Mouse (Mus musculus) liver, postnatal 0 days (tissue): ENCODE measurements around the gene Rubcn. TPM values are rescaled to one million over a fixed set of nuclear protein-coding genes. Genes with fewer than 3 reads are reported as not detected.
A peak's percentile ranks its signal among the peaks of the same experiment; 100 is the strongest.

Source experiments
- ATAC-seq: fragments of 200-750 bp; cut with Nextera tagmentation; 2 replicates; pipeline ENCODE4 v1.8.0; 2017; ENCODE audit warnings: mild to moderate bottlenecking, moderate library complexity
- DNase-seq: peaks from one replicate; pipeline ENCODE4 v3.0.0-alpha.2; 2016
- H3K27ac ChIP-seq: fragments of 300-500 bp; sonication (generic); 2 replicates; pipeline ENCODE4 v1.5.1; 2014; ENCODE audit warnings: antibody characterized with exemption, moderate library complexity, mild to moderate bottlenecking, low read depth
- H3K27me3 ChIP-seq: fragments of 300-500 bp; sonication (generic); 2 replicates; pipeline ENCODE4 v1.6.1; 2014; ENCODE audit warnings: low read length, control low read depth, mixed read lengths; ENCODE audit not compliant: insufficient read depth
- H3K36me3 ChIP-seq: fragments of 300-500 bp; sonication (generic); replicated peaks from 2 replicates; pipeline ENCODE4 v1.6.1; 2014; ENCODE audit warnings: mild to moderate bottlenecking, control low read depth, low read length, moderate library complexity, mixed read lengths; ENCODE audit not compliant: insufficient read depth
- H3K4me1 ChIP-seq: fragments of 300-500 bp; sonication (generic); 2 replicates; pipeline ENCODE4 v1.6.1; 2014; ENCODE audit warnings: antibody characterized with exemption, mild to moderate bottlenecking, control low read depth; ENCODE audit not compliant: insufficient read depth
- H3K4me2 ChIP-seq: fragments of 300-500 bp; sonication (generic); 2 replicates; pipeline ENCODE4 v1.6.1; 2014; ENCODE audit warnings: low read depth, mild to moderate bottlenecking, low read length, moderate library complexity, mixed read lengths
- H3K4me3 ChIP-seq: fragments of 300-500 bp; sonication (generic); 2 replicates; pipeline ENCODE4 v1.5.1; 2014; ENCODE audit warnings: low read depth, low read length
- H3K9ac ChIP-seq: fragments of 300-500 bp; sonication (generic); replicated peaks from 2 replicates; pipeline ENCODE4 v1.6.1; 2014; ENCODE audit warnings: mild to moderate bottlenecking, moderate library complexity
- H3K9me3 ChIP-seq: fragments of 300-500 bp; sonication (generic); 2 replicates; pipeline ENCODE4 v1.6.1; 2016; ENCODE audit warnings: mild to moderate bottlenecking, control low read depth, low read length, mixed read lengths
- CTCF ChIP-seq: sonication (generic); IDR thresholded peaks from 2 replicates; pipeline ENCODE4 v1.5.1; 2016; ENCODE audit warnings: antibody characterized with exemption, low read depth
- EP300 ChIP-seq: IDR thresholded peaks from 2 replicates; pipeline ENCODE4 v1.6.1; 2016; ENCODE audit warnings: antibody characterized with exemption, low read depth, mild to moderate bottlenecking
- WGBS: fragments of 180-500 bp; shearing (Covaris S2); extraction: QIAGEN DNeasy Blood & Tissue Kit; methylation state at CpG from one replicate; pipeline ENCODE4 v1.1.7; 2014; ENCODE audit not compliant: insufficient replicate concordance; 5-methylcytosine and 5-hydroxymethylcytosine counted together
- polyA plus RNA-seq: library from polyadenylated mRNA; unstranded; fragments of >200 nt; fragmentation: Nextera tagmentation; extraction: Ambion mirVana; gene quantifications from 2 replicates; pipeline ENCODE4 v1.2.1, GENCODE M21; 2015

Gene Rubcn
- polyA plus RNA-seq, 1 experiment from 2014 or later = 4.3 TPM

DNA sequence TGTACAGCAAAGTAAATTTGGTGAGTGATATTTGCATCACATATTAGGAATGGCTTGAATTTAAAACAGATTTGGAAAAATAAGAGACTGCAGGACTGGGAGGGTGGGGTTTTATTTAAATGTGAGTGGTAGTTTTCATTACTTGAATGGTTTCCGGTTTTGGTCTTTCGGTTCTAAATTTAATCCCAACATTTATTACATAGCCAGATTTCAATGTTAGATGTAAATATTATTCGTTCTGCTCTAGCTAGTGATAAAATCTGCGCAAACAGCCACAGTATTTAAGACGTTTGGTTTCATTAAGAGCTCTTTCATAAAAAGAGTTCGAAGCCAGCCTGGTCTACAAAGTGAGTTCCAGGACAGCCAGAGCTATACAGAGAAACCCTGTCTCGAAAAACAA is 35.6 kb upstream of the Rubcn start:
- WGBS = 55% methylated on average over 7 of the region's 7 CpGs
- ATAC-seq (no peak), DNase-seq (no peak)
- H3K9me3 ChIP-seq = no peaks in the 10 kb centered on the region
- H3K4me1 ChIP-seq = peaks cover 2% of the 10 kb centered on the region; the same call in 1 of the 2 replicates
- TF ChIP-seq CTCF (no peak), EP300 (no peak)
- peak overlapping the region; percentile 96 for H3K4me3 ChIP-seq
- no peaks in the 10 kb centered on the region for H3K36me3 ChIP-seq
- no peaks in the 10 kb centered on the region for H3K27me3 ChIP-seq
- peak overlapping the region; percentile 83 for H3K9ac ChIP-seq
- H3K27ac ChIP-seq = no peak overlapping the region
- peak overlapping the region; percentile 80 for H3K4me2 ChIP-seq

DNA sequence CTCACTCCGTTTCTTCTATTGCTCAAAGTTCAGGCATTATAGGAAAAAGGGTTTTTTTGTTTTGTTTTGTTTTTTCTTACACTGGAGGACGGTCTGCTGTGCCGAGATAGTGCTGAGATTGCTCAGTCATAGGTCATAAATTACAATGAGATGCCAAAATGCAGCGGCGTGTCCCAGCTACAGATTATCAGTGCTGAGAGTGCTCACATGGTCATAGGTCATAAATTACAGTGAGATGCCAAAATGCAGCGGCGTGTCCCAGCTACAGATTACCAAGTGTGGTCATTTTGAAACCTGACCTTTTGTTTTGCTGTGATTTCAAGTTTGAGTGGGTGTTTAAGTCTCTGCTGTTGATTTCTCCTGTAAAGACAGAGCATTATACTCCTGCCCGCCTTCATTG is 29.2 kb upstream of the Rubcn start:
- Histone ChIP-seq H3K4me2 (no peak overlapping the region), H3K4me3 (no peak overlapping the region), H3K36me3 (peaks cover 8% of the 10 kb centered on the region), H3K27me3 (no peaks in the 10 kb centered on the region), H3K4me1 (no peaks in the 10 kb centered on the region), H3K9me3 (no peaks in the 10 kb centered on the region), H3K9ac (no peak overlapping the region), H3K27ac (no peak overlapping the region)
- ATAC-seq (no peak), DNase-seq (no peak)
- TF ChIP-seq CTCF = no peak
- TF ChIP-seq EP300 = no peak
- 64% methylated on average over 8 of the region's 8 CpGs for whole genome bisulfite sequencing

DNA sequence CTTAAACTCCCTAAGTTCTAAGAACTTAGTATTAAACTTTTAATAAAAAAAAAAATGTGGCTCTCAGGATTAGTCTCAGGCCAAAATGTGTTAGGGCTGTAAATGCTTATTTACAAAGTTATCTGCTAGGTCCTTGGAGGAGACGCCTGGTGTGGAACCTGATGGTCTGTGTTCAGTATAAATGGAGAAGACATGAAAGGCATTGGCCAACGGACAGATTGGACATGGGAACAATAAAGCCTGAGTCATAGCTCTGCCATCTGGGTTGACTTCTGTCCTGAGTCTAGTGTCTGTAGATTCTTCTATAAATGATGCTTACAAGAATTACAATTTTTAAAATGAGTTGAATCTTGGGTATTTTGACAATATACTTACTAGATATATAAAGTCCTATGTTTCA is 28.6 kb upstream of the Rubcn start:
- no peak overlapping the region for H3K4me2 ChIP-seq
- H3K27me3 ChIP-seq = no peaks in the 10 kb centered on the region
- WGBS = 83% methylated on average over 2 of the region's 2 CpGs
- no peak overlapping the region for H3K27ac ChIP-seq
- no peak overlapping the region for H3K9ac ChIP-seq
- TF ChIP-seq EP300 (no peak), CTCF (no peak)
- no peak for DNase-seq
- H3K36me3 ChIP-seq = peaks cover 8% of the 10 kb centered on the region
- no peaks in the 10 kb centered on the region for H3K9me3 ChIP-seq
- no peaks in the 10 kb centered on the region for H3K4me1 ChIP-seq
- H3K4me3 ChIP-seq = no peak overlapping the region
- ATAC-seq = no peak

DNA sequence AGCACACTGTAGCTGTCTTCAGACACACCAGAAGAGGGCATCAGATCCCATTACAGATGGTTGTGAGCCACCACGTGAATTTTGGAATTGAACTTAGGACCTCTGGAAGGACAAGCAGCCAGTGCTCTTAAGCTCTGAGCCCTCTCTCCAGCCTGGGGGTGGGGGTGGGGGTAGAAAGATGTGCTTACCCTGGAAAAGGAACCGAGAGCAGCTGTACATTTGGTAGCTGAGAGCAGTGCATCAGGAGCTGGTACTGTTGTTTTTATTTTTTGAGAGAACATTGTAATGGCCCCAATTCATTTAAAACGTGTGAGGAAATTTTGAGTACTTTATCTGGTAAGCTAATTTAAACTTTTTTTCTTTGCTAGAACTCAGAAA is 24.5 kb upstream of the Rubcn start:
- ATAC-seq (no peak), DNase-seq (no peak)
- TF ChIP-seq EP300 (no peak), CTCF (no peak)
- no peaks in the 10 kb centered on the region for H3K9me3 ChIP-seq
- H3K4me3 ChIP-seq = no peak overlapping the region
- peaks cover 16% of the 10 kb centered on the region for H3K36me3 ChIP-seq
- no peak overlapping the region for H3K9ac ChIP-seq
- H3K27ac ChIP-seq = no peak overlapping the region
- H3K4me1 ChIP-seq = no peaks in the 10 kb centered on the region
- H3K4me2 ChIP-seq = no peak overlapping the region
- H3K27me3 ChIP-seq = no peaks in the 10 kb centered on the region
- 63% methylated on average over 3 of the region's 3 CpGs for WGBS

DNA sequence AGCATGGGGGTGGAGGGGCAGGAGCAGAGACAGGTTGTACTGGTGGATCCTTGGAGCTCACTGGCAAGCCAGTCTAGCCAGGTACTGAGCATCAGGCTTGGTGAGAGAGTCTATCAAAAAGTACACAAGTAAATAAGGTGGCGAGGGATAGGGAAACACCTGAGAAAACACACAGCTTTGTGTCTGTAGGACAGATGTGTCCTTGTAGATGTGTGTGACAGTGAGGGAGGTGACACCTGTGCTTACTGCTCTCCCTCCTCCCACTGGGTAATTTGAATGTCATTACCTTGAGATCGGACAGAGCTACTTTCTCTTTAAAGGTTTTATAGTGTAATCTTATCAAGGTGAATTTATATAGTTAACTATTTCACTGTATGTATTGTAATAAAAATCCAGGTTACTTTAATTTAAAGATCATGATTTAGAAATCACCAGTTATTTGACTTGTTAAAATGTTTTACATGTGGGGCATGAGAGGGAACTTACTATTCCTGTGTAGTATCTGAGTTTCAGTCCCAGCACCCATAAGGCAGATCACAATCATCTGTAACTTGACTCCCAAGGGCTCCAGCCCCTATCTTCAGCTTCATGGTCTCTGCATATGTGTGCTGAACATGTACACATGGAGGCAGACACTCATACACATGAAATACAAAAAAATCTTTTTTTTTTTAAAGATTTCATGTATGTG is 23.9 kb upstream of the Rubcn start:
- no peak for ATAC-seq

DNA sequence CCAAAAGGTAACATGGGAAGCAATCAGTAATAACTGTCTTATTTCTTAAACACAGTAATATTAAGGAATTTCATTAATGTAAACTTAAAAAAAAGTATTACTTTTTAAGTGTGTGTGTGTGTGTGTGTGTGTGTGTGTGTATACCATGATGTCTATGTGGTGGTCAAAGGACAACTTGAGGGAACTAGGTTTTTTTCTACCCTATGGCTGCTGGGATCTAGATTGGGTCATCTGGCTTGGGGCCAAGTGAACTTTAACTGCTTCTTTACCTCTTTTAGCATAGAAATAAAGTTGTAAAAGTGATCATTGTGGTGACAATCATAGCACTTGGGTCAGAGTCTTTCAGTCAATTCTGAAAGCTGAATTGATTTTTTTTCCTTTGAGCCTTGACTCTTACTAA is 18.6 kb upstream of the Rubcn start:
- no peaks in the 10 kb centered on the region for H3K27me3 ChIP-seq
- DNase-seq = peak; percentile 31
- H3K9ac ChIP-seq = no peak overlapping the region
- no peak overlapping the region for H3K4me3 ChIP-seq
- no peaks in the 10 kb centered on the region for H3K9me3 ChIP-seq
- no peak for TF ChIP-seq EP300
- no peak for TF ChIP-seq CTCF
- H3K27ac ChIP-seq = no peak overlapping the region
- H3K36me3 ChIP-seq = peaks cover 24% of the 10 kb centered on the region
- no peak overlapping the region for H3K4me2 ChIP-seq
- H3K4me1 ChIP-seq = no peaks in the 10 kb centered on the region; the same call in 1 of the 2 replicates
- ATAC-seq = peak; percentile 19; the same call in 1 of the 2 replicates

More for the DNA sequence above, 23.9 kb upstream of the Rubcn start:
- Histone ChIP-seq H3K9ac (no peak overlapping the region), H3K27me3 (no peaks in the 10 kb centered on the region), H3K36me3 (peaks cover 12% of the 10 kb centered on the region), H3K4me3 (no peak overlapping the region), H3K9me3 (no peaks in the 10 kb centered on the region), H3K4me1 (no peaks in the 10 kb centered on the region; the same call in 1 of the 2 replicates), H3K4me2 (no peak overlapping the region), H3K27ac (no peak overlapping the region)
- TF ChIP-seq EP300 (no peak), CTCF (no peak)
- DNase-seq = no peak
- WGBS = 84% methylated on average over 2 of the region's 2 CpGs

DNA sequence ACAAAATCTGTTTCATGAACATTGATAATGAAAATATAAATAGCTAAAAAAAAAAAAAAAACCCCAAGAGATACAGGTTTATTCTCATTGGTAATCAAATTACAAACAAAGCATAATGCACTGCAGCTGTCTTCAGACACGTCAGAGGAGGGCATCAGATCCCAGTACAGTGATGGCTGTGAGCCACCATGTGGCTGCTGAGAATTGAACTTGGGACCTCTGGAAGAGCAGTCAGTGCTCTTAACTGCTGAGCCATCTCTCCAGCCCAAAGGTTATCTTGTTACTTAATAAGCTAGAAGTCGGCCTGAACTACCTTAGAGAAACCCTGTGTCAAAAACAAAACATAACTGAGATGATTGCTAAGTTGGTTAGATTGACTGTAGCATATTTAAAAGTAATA is 12.3 kb upstream of the Rubcn start:
- no peak overlapping the region for H3K9ac ChIP-seq
- H3K4me2 ChIP-seq = no peak overlapping the region
- H3K4me1 ChIP-seq = no peaks in the 10 kb centered on the region
- 38% methylated on average over 2 of the region's 2 CpGs for WGBS
- TF ChIP-seq EP300 = no peak
- no peak for TF ChIP-seq CTCF
- DNase-seq = no peak
- H3K9me3 ChIP-seq = no peaks in the 10 kb centered on the region
- H3K36me3 ChIP-seq = peaks cover 19% of the 10 kb centered on the region
- no peak overlapping the region for H3K27ac ChIP-seq
- no peaks in the 10 kb centered on the region for H3K27me3 ChIP-seq
- no peak overlapping the region for H3K4me3 ChIP-seq
- no peak for ATAC-seq
